Mouse (Mus musculus) embryonic facial prominence, embryonic 15.5 days (tissue): ENCODE measurements around the gene Clec5a. TPM values are rescaled to one million over a fixed set of nuclear protein-coding genes. Genes with fewer than 3 reads are reported as not detected.
"Not testable (repeated sequence)": the region's sequence is repeated elsewhere in the genome, so short reads cannot be mapped to it uniquely, and the experiment has no call there.

Source experiments
- ATAC-seq: fragments of 200-750 bp; cut with Nextera tagmentation; 2 replicates; pipeline ENCODE4 v1.8.0; 2017; ENCODE audit warnings: low read depth, moderate TSS enrichment; ENCODE audit not compliant: insufficient number of reproducible peaks, low FRiP score, low TSS enrichment
- H3K27ac ChIP-seq: fragments of 300-500 bp; sonication (generic); replicated peaks from 2 replicates; pipeline ENCODE4 v1.5.1; 2015; ENCODE audit warnings: mild to moderate bottlenecking, inconsistent platforms
- H3K27me3 ChIP-seq: fragments of 300-500 bp; sonication (generic); 2 replicates; pipeline ENCODE4 v1.6.1; 2015; ENCODE audit warnings: inconsistent platforms
- H3K36me3 ChIP-seq: fragments of 300-500 bp; sonication (generic); 2 replicates; pipeline ENCODE4 v1.6.1; 2015; ENCODE audit warnings: mild to moderate bottlenecking, inconsistent platforms
- H3K4me1 ChIP-seq: fragments of 300-500 bp; sonication (generic); 2 replicates; pipeline ENCODE4 v1.6.1; 2015; ENCODE audit warnings: inconsistent platforms
- H3K4me2 ChIP-seq: fragments of 300-500 bp; sonication (generic); replicated peaks from 2 replicates; pipeline ENCODE4 v1.6.1; 2015; ENCODE audit warnings: mild to moderate bottlenecking, inconsistent platforms
- H3K4me3 ChIP-seq: fragments of 300-500 bp; sonication (generic); replicated peaks from 2 replicates; pipeline ENCODE4 v1.5.1; 2015; ENCODE audit warnings: mild to moderate bottlenecking, inconsistent platforms
- H3K9ac ChIP-seq: fragments of 300-500 bp; sonication (generic); 2 replicates; pipeline ENCODE4 v1.6.1; 2015; ENCODE audit warnings: inconsistent platforms
- H3K9me3 ChIP-seq: fragments of 300-500 bp; sonication (generic); replicated peaks from 2 replicates; pipeline ENCODE4 v1.6.1; 2016; ENCODE audit warnings: inconsistent platforms
- WGBS: fragments of 180-500 bp; shearing (Covaris S2); methylation state at CpG from one replicate; pipeline ENCODE4 v1.1.7; 2015; 5-methylcytosine and 5-hydroxymethylcytosine counted together
- polyA plus RNA-seq: library from polyadenylated mRNA; unstranded; fragments of >200 nt; fragmentation: Nextera tagmentation; extraction: Ambion mirVana; gene quantifications from 2 replicates; pipeline ENCODE4 v1.2.1, GENCODE M21; 2015

Gene Clec5a
- 1.6 and 1.8 TPM in 2 replicates for polyA plus RNA-seq

DNA sequence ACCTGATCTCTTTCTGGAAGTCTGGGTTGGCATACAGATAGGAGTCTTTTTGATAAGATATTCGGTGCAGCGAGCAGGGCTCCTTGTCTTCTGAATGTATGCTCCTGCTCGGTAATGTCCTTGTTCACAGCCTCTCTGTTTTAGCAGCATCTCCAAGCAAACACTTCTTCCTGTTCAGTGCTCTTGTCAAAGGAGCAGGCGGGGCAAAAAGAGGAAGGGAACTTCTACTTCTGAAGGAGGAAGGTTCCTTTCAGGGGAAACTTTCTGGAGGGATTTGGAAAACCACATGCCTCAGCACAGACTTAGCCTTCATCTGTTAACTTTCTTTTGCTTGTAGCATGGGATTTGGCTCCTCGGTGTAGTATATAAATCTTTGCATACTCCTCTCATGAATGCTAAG lies at the start of gene Clec5a:
Gene Clec5a, minus strand, starts transcription at position 177 of the 400 bp plus-strand sequence.
- ATAC-seq, result no peak
- Histone ChIP-seq H3K4me3 (no peak within 1 kb of the TSS), H3K27ac (no peak within 1 kb of the TSS), H3K4me1 (no peaks in the 10 kb centered on the region), H3K9ac (no peak within 1 kb of the TSS), H3K4me2 (no peak within 1 kb of the TSS), H3K36me3 (no peaks in the 10 kb centered on the region), H3K27me3 (no peaks in the 10 kb centered on the region), H3K9me3 (no peaks in the 10 kb centered on the region)
- WGBS, result 80% methylated on average over 5 of the region's 5 CpGs

GRCm38 (mm10) chr6:40634640-40635071 lies 49.0 kb upstream of the Clec5a start:
- H3K27ac ChIP-seq, result no peak overlapping the region
- no peak for ATAC-seq
- no peak overlapping the region for H3K9ac ChIP-seq
- no peaks in the 10 kb centered on the region for H3K4me1 ChIP-seq
- H3K9me3 ChIP-seq, result no peaks in the 10 kb centered on the region
- no peaks in the 10 kb centered on the region for H3K27me3 ChIP-seq
- WGBS, result 91% methylated on average over 1 of the region's 1 CpGs
- H3K4me3 ChIP-seq, result no peak overlapping the region
- H3K4me2 ChIP-seq, result no peak overlapping the region
- H3K36me3 ChIP-seq, result no peaks in the 10 kb centered on the region

DNA sequence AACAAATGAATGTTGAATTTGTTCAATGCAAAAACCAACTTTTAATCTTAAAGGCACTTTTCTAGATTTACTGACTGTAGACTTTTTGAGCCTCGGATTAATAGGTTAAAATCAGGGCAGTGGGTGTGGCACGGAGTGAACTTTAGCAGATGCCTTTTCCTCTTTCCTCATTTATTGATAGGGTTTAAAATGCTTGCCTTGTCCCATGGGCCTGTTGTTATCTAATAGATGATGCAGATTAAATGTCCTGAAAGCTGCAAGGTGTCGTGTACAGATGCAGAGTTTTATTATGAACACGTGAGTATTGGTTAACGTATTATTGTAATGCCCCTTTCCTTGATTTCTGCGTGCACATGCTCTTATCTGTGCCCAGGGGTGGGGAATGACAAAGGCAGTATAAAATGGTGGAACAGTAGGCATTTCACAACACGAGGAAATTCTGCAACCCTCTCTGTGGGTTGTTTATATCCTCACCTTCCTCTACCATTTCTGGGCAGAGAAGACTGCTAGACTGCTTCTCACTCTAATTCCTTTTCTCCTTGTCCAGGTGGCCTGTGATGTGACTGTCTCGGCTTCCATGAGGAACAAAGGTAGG lies 42.9 kb upstream of the Clec5a start, which contains the start of gene Mgam:
Gene Mgam, plus strand, starts transcription at position 426 of the 595 bp plus-strand sequence.
- no peaks in the 10 kb centered on the region for H3K4me1 ChIP-seq
- H3K27ac ChIP-seq, result no peak within 1 kb of the TSS
- 84% methylated on average over 8 of the region's 8 CpGs for WGBS
- no peaks in the 10 kb centered on the region for H3K27me3 ChIP-seq
- H3K9ac ChIP-seq, result no peak within 1 kb of the TSS
- H3K36me3 ChIP-seq, result no peaks in the 10 kb centered on the region
- H3K4me2 ChIP-seq, result no peak within 1 kb of the TSS
- H3K9me3 ChIP-seq, result no peaks in the 10 kb centered on the region
- H3K4me3 ChIP-seq, result no peak within 1 kb of the TSS
- ATAC-seq, result no peak

DNA sequence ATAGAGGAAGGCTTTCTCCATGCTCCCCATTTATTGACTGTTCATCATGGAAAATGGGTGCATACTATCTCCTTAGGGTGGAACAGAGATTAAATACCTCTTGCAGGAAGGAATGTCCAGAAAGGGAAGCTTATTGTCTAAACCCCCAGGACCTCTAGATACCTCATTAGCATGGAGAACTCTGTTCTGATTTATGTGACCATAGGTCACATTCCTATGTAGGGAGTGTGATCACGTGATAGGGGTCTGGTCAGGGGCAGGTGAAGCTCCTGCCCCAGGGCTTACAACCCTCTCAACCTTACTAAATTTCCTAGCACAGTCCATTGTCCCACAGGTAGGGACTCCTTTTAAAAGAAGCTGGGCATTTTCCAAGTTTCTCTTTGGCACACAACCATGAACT lies 40.5 kb upstream of the Clec5a start:
- Histone ChIP-seq H3K27ac (no peak overlapping the region), H3K4me1 (no peaks in the 10 kb centered on the region), H3K36me3 (no peaks in the 10 kb centered on the region), H3K27me3 (no peaks in the 10 kb centered on the region), H3K9me3 (no peaks in the 10 kb centered on the region), H3K4me3 (no peak overlapping the region), H3K4me2 (no peak overlapping the region), H3K9ac (no peak overlapping the region)
- no peak for ATAC-seq
- 39% methylated on average over 1 of the region's 1 CpGs for WGBS

DNA sequence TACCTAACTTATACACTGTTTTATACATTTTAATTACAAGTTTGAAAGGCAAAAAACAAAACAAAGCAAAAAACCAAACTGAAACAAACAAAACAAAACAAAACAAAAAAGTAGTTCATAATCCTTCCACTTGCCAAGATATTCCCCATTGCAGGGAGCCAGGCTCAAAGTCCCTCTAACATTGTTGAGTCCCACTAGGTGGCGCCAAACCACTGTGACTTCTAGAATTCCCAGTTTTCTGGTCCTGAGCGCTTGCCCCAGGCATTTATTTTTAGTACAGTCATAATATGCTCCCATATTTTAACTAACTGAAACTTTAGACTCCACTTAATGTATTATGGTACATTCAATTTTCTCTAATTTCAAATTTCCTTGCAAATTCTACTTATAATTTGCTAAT lies 32.3 kb upstream of the Clec5a start:
- no peaks in the 10 kb centered on the region for H3K9me3 ChIP-seq
- no peak for ATAC-seq
- H3K27me3 ChIP-seq, result no peaks in the 10 kb centered on the region
- no peak overlapping the region for H3K9ac ChIP-seq
- H3K4me2 ChIP-seq, result no peak overlapping the region
- 21% methylated on average over 2 of the region's 2 CpGs for WGBS
- H3K27ac ChIP-seq, result no peak overlapping the region
- H3K4me3 ChIP-seq, result no peak overlapping the region
- no peaks in the 10 kb centered on the region for H3K4me1 ChIP-seq
- no peaks in the 10 kb centered on the region for H3K36me3 ChIP-seq

- Histone ChIP-seq H3K9me3 (no peaks in the 10 kb centered on the region), H3K9ac (no peak within 1 kb of the TSS), H3K4me1 (no peaks in the 10 kb centered on the region), H3K4me2 (no peak within 1 kb of the TSS), H3K27me3 (no peaks in the 10 kb centered on the region), H3K36me3 (no peaks in the 10 kb centered on the region), H3K27ac (no peak within 1 kb of the TSS), H3K4me3 (no peak within 1 kb of the TSS)
- no peak for ATAC-seq
- WGBS, result 73% methylated on average over 4 of the region's 4 CpGs
Observed at GRCm38 (mm10) chr6:40613260-40613852, 27.7 kb upstream of the Clec5a start, which contains the start of gene Tas2r138. TSS of gene Tas2r138 (minus strand) at chr6:40613310.

GRCm38 (mm10) chr6:40610244-40610643 lies 24.6 kb upstream of the Clec5a start:
- Histone ChIP-seq H3K4me2 (no peak overlapping the region), H3K9me3 (no peaks in the 10 kb centered on the region), H3K4me3 (no peak overlapping the region), H3K9ac (no peak overlapping the region), H3K36me3 (no peaks in the 10 kb centered on the region), H3K27me3 (no peaks in the 10 kb centered on the region), H3K27ac (no peak overlapping the region), H3K4me1 (no peaks in the 10 kb centered on the region)
- no peak for ATAC-seq
- WGBS, result 49% methylated on average over 8 of the region's 8 CpGs

DNA sequence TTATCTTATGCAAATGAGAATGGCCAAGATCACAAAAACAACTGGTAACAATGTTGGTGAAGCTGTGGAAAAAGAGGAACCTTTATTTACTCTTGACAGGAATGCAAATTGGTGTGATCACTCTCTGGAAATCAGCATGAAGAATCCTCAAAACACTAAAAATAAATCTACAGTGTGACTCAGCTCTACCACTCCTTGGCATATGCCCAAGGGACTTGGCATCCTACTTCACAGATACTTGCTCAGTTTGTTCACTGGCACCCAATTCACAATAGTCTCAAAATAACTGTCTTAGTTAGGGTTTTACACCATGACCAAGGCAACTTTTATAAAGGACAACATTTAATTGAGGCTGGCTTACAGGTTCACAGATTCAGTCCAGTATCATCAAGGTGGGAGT lies 21.8 kb upstream of the Clec5a start:
- Histone ChIP-seq H3K4me3 (no peak overlapping the region), H3K4me1 (no peaks in the 10 kb centered on the region), H3K36me3 (no peaks in the 10 kb centered on the region), H3K9me3 (no peaks in the 10 kb centered on the region), H3K4me2 (no peak overlapping the region), H3K27ac (no peak overlapping the region), H3K9ac (no peak overlapping the region), H3K27me3 (no peaks in the 10 kb centered on the region)
- ATAC-seq, result no peak

DNA sequence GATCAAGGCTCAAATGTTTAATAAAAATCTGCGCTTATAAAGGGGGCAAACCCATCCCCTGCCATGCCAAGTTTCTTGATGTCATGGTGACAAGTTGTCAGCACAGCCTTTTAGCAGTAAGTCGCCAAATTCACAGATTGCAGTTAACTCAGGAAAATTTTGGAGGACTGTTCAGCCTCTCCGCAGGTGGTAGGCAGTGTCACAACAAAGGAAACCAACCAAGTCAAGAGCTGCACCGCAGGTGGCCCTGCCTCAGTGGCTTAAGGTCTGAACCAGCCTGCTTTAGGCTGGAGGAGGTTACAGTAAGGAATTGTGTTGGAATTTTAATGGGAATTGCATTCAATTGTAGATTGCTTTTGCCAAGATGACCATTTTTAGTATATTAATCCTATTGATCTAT lies 12.9 kb upstream of the Clec5a start:
- H3K36me3 ChIP-seq, H3K9me3 ChIP-seq, H3K4me2 ChIP-seq, H3K4me1 ChIP-seq, ATAC-seq, H3K27ac ChIP-seq, H3K27me3 ChIP-seq, H3K4me3 ChIP-seq, H3K9ac ChIP-seq: not testable (repeated sequence)
- 33% methylated on average over 4 of the region's 4 CpGs for WGBS

DNA sequence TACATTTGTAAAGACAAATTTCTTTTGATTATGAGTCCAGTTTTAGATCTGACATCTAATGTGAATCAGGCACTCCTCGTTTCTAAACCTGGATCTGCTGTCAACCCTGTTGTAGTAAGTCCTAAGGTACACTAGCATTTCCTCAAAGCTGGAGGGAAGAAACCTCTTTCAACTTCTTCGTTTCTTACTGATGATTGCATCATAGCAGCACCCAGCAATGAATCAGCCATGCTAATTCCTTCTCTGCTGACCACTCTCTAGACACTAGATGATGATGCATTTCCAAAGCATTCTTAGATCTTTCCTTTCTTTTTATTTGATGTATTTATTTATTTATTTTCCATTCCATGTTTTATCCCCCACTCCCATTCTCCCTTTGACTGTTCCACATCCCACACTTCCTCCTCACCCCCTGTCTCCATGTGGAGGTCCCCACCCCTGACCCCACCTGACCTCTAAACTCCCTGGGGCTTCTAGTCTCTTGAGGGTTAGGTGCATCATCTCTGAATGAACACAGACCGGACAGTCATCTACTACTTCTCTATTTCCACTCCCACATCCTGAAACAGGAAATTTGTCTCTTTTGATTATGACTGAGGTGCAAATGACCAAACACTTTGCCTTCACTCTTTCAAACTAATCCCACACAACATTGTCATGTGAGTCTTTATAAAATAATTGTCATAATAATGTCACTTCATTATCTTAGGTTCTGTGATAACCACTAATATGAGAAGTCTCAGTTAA lies 9.4 kb upstream of the Clec5a start:
- no peak for ATAC-seq
- 50% methylated on average over 3 of the region's 3 CpGs for WGBS
- H3K27me3 ChIP-seq, result no peaks in the 10 kb centered on the region

GRCm38 (mm10) chr6:40588346-40588745 lies 2.7 kb upstream of the Clec5a start:
- H3K36me3 ChIP-seq, result no peaks in the 10 kb centered on the region
- no peak overlapping the region for H3K4me2 ChIP-seq
- no peak overlapping the region for H3K4me3 ChIP-seq
- WGBS, result 97% methylated on average over 2 of the region's 2 CpGs
- no peaks in the 10 kb centered on the region for H3K4me1 ChIP-seq
- H3K27me3 ChIP-seq, result no peaks in the 10 kb centered on the region
- H3K27ac ChIP-seq, result no peak overlapping the region
- ATAC-seq, result no peak
- no peak overlapping the region for H3K9ac ChIP-seq
- no peaks in the 10 kb centered on the region for H3K9me3 ChIP-seq

More for the DNA sequence above, 9.4 kb upstream of the Clec5a start:
- no peak overlapping the region for H3K4me2 ChIP-seq
- H3K4me3 ChIP-seq, result no peak overlapping the region
- H3K9me3 ChIP-seq, result no peaks in the 10 kb centered on the region
- no peaks in the 10 kb centered on the region for H3K36me3 ChIP-seq
- H3K9ac ChIP-seq, result no peak overlapping the region
- no peak overlapping the region for H3K27ac ChIP-seq
- no peaks in the 10 kb centered on the region for H3K4me1 ChIP-seq
